Mouse (Mus musculus): Measurements from ENCODE around the gene Hnf4a.

GRCm38 (mm10) chr2:163593636-163594282, 87.2 kb downstream of the Hnf4a start:
- no peak for TF ChIP-seq CTCF (IDR thresholded peaks at IDR 0.05; ENCODE audit: borderline replicate concordance, extremely low read depth, insufficient read depth, insufficient read length)
- no peak for TF ChIP-seq POLR2A (IDR thresholded peaks at IDR 0.05; ENCODE audit: borderline replicate concordance, extremely low read depth, insufficient read depth, insufficient read length, poor library complexity, severe bottlenecking)
